Mouse (Mus musculus) spleen, adult 2 months (tissue): ENCODE data around the gene Ehbp1.

Experiments
- CTCF ChIP-seq: fragments of 200-500 bp; IDR thresholded peaks from 2 replicates; pipeline ENCODE4 v1.5.1; 2011; ENCODE audit warnings: mild to moderate bottlenecking, inconsistent platforms; ENCODE audit not compliant: insufficient read depth, insufficient read length, insufficient replicate concordance; ENCODE audit errors: extremely low read depth
- POLR2A ChIP-seq: fragments of 200-500 bp; IDR thresholded peaks from 2 replicates; pipeline ENCODE4 v1.6.1; 2011; ENCODE audit warnings: low read depth, low read length, inconsistent platforms

DNA sequence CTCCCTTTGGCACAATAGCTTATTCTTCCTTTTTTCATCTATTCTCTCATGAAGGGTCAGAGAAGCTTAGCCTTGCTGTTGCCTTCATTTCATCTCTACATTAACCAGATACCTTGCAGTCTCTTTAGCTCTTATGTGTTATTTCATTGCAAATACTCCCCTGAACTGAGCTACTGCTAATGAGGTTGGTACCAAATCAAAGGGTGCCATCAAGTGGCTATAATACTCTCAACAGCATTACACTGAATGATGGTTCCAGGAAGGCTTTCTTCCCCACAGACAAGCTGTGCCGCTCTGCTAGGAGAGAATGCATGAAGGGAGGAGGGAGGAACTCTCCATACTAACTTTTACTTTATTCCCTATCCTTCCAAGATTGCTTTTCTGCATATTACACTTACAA lies 135.5 kb downstream of the Ehbp1 start:
- TF ChIP-seq CTCF: no peak
- TF ChIP-seq POLR2A: no peak
